Mouse (Mus musculus) hindbrain, embryonic 14.5 days (tissue): ENCODE data around the gene Ppp4r3a. TPM values are rescaled to one million over a fixed set of nuclear protein-coding genes. Genes with fewer than 3 reads are reported as not detected.
"Not testable (repeated sequence)": the region's sequence is repeated elsewhere in the genome, so short reads cannot be mapped to it uniquely, and the experiment has no call there.

Source experiments
- ATAC-seq: fragments of 200-750 bp; cut with Nextera tagmentation; 2 replicates; pipeline ENCODE4 v1.8.0; 2017; ENCODE audit warnings: moderate number of reproducible peaks, mild to moderate bottlenecking, moderate TSS enrichment, moderate library complexity; ENCODE audit not compliant: low FRiP score
- DNase-seq: peaks from one replicate; pipeline ENCODE4 v3.0.0-alpha.2; 2015; ENCODE audit warnings: low spot score
- H3K27ac ChIP-seq: fragments of 300-500 bp; sonication (generic); 2 replicates; pipeline ENCODE4 v1.5.1; 2014; ENCODE audit warnings: mild to moderate bottlenecking, moderate library complexity
- H3K27me3 ChIP-seq: fragments of 300-500 bp; sonication (generic); 2 replicates; pipeline ENCODE4 v1.6.1; 2014; ENCODE audit warnings: mild to moderate bottlenecking, low read length, mixed read lengths; ENCODE audit not compliant: control insufficient read depth, insufficient read depth
- H3K36me3 ChIP-seq: fragments of 300-500 bp; sonication (generic); replicated peaks from 2 replicates; pipeline ENCODE4 v1.6.1; 2014; ENCODE audit not compliant: control insufficient read depth, insufficient read depth
- H3K4me1 ChIP-seq: fragments of 300-500 bp; sonication (generic); replicated peaks from 2 replicates; pipeline ENCODE4 v1.6.1; 2014; ENCODE audit warnings: antibody characterized with exemption, low read length, mixed read lengths; ENCODE audit not compliant: control insufficient read depth, insufficient read depth
- H3K4me2 ChIP-seq: fragments of 300-500 bp; sonication (generic); replicated peaks from 2 replicates; pipeline ENCODE4 v1.6.1; 2014; ENCODE audit warnings: mild to moderate bottlenecking, moderate library complexity
- H3K4me3 ChIP-seq: fragments of 300-500 bp; sonication (generic); replicated peaks from 2 replicates; pipeline ENCODE4 v1.5.1; 2014; ENCODE audit warnings: mild to moderate bottlenecking, low read length
- H3K9ac ChIP-seq: fragments of 300-500 bp; sonication (generic); 2 replicates; pipeline ENCODE4 v1.6.1; 2014
- H3K9me3 ChIP-seq: fragments of 300-500 bp; sonication (generic); 2 replicates; pipeline ENCODE4 v1.6.1; 2016; ENCODE audit warnings: low read length; ENCODE audit not compliant: control insufficient read depth
- WGBS: fragments of 180-500 bp; shearing (Covaris S2); extraction: QIAGEN DNeasy Blood & Tissue Kit; methylation state at CpG from one replicate; pipeline ENCODE4 v1.1.7; 2014; 5-methylcytosine and 5-hydroxymethylcytosine counted together
- polyA plus RNA-seq: library from polyadenylated mRNA; unstranded; fragments of >200 nt; fragmentation: Nextera tagmentation; extraction: Ambion mirVana; gene quantifications from 2 replicates; pipeline ENCODE4 v1.2.1, GENCODE M21; 2014

Ppp4r3a gene
- 29.1 and 33.6 TPM in 2 replicates for polyA plus RNA-seq

GRCm38 (mm10) chr12:101083076-101083838 is at the start of gene Ppp4r3a:
Gene Ppp4r3a (minus strand): TSS chr12:101083702.
- peak; percentile 98 for DNase-seq
- peaks cover 30% of the 10 kb centered on the region for H3K4me1 ChIP-seq
- H3K4me3 ChIP-seq, result peak within 1 kb of the TSS; percentile 100
- no peaks in the 10 kb centered on the region for H3K27me3 ChIP-seq
- ATAC-seq, result peak; percentile 97
- WGBS, result under 1% methylated on average over 85 of the region's 90 CpGs
- peak within 1 kb of the TSS; percentile 99 for H3K9ac ChIP-seq
- H3K27ac ChIP-seq, result peak within 1 kb of the TSS; percentile 98
- peak within 1 kb of the TSS; percentile 82 for H3K4me2 ChIP-seq
- 0 out of 2 replicates have a peak, but pooled peaks cover 3% of the 10 kb centered on the region for H3K36me3 ChIP-seq
- no peaks in the 10 kb centered on the region for H3K9me3 ChIP-seq

- ATAC-seq (no peak; the same call in 1 of the 2 replicates), DNase-seq (peak; percentile 76)
- H3K27me3 ChIP-seq, result no peaks in the 10 kb centered on the region
These were observed 39.5 kb upstream of the Ppp4r3a start for GRCm38 (mm10) chr12:101123013-101123412.

GRCm38 (mm10) chr12:101122066-101122465 is 38.6 kb upstream of the Ppp4r3a start:
- H3K4me3 ChIP-seq, H3K4me1 ChIP-seq, ATAC-seq, H3K36me3 ChIP-seq, H3K4me2 ChIP-seq, DNase-seq, H3K27ac ChIP-seq, H3K9ac ChIP-seq, H3K9me3 ChIP-seq, H3K27me3 ChIP-seq: not testable (repeated sequence)
- WGBS, result 73% methylated on average over 4 of the region's 4 CpGs

More at GRCm38 (mm10) chr12:101123013-101123412, 39.5 kb upstream of the Ppp4r3a start:
- Histone ChIP-seq H3K9ac (no peak overlapping the region), H3K4me3 (no peak overlapping the region), H3K9me3 (no peaks in the 10 kb centered on the region), H3K27ac (no peak overlapping the region), H3K4me2 (no peak overlapping the region), H3K36me3 (no peaks in the 10 kb centered on the region), H3K4me1 (no peaks in the 10 kb centered on the region)
- 16% methylated on average over 1 of the region's 1 CpGs for WGBS

- not testable (repeated sequence) for H3K9me3 ChIP-seq, H3K4me1 ChIP-seq, H3K27ac ChIP-seq, H3K27me3 ChIP-seq, ATAC-seq, DNase-seq, H3K36me3 ChIP-seq, H3K9ac ChIP-seq, H3K4me2 ChIP-seq, H3K4me3 ChIP-seq
- WGBS, result 88% methylated on average over 3 of the region's 3 CpGs
These were observed 26.5 kb upstream of the Ppp4r3a start for GRCm38 (mm10) chr12:101109794-101110585.

GRCm38 (mm10) chr12:101107722-101108121 is 24.2 kb upstream of the Ppp4r3a start:
- no peak for ATAC-seq
- Histone ChIP-seq H3K27ac (no peak overlapping the region), H3K9ac (no peak overlapping the region), H3K4me2 (no peak overlapping the region), H3K27me3 (no peaks in the 10 kb centered on the region), H3K36me3 (no peaks in the 10 kb centered on the region), H3K9me3 (no peaks in the 10 kb centered on the region), H3K4me3 (no peak overlapping the region), H3K4me1 (no peaks in the 10 kb centered on the region)
- WGBS, result 96% methylated on average over 1 of the region's 1 CpGs
- no peak for DNase-seq

- Histone ChIP-seq H3K9me3 (no peaks in the 10 kb centered on the region), H3K27ac (no peak overlapping the region)
- DNase-seq, result no peak
These were observed 22.1 kb upstream of the Ppp4r3a start for GRCm38 (mm10) chr12:101105571-101105970.

GRCm38 (mm10) chr12:101102648-101103047 is 19.1 kb upstream of the Ppp4r3a start:
- DNase-seq (no peak), ATAC-seq (no peak)
- no peak overlapping the region for H3K4me3 ChIP-seq
- H3K27ac ChIP-seq, result no peak overlapping the region
- no peak overlapping the region for H3K4me2 ChIP-seq
- no peaks in the 10 kb centered on the region for H3K36me3 ChIP-seq
- no peaks in the 10 kb centered on the region for H3K4me1 ChIP-seq
- no peak overlapping the region for H3K9ac ChIP-seq
- WGBS, result 80% methylated on average over 3 of the region's 3 CpGs
- no peaks in the 10 kb centered on the region for H3K9me3 ChIP-seq
- H3K27me3 ChIP-seq, result no peaks in the 10 kb centered on the region

More at GRCm38 (mm10) chr12:101105571-101105970, 22.1 kb upstream of the Ppp4r3a start:
- ATAC-seq, result no peak
- 47% methylated on average over 5 of the region's 5 CpGs for WGBS
- H3K9ac ChIP-seq, result no peak overlapping the region
- no peak overlapping the region for H3K4me3 ChIP-seq
- no peaks in the 10 kb centered on the region for H3K4me1 ChIP-seq
- no peak overlapping the region for H3K4me2 ChIP-seq
- no peaks in the 10 kb centered on the region for H3K27me3 ChIP-seq
- no peaks in the 10 kb centered on the region for H3K36me3 ChIP-seq

GRCm38 (mm10) chr12:101093678-101094077 is 10.2 kb upstream of the Ppp4r3a start:
- not testable (repeated sequence) for H3K36me3 ChIP-seq, H3K27me3 ChIP-seq, H3K4me2 ChIP-seq, H3K27ac ChIP-seq, H3K9ac ChIP-seq, DNase-seq, H3K4me3 ChIP-seq, H3K9me3 ChIP-seq, H3K4me1 ChIP-seq, ATAC-seq
- 68% methylated on average over 3 of the region's 3 CpGs for WGBS

GRCm38 (mm10) chr12:101089955-101090354 is 6.5 kb upstream of the Ppp4r3a start:
- no peak for DNase-seq
- Histone ChIP-seq H3K27ac (no peak overlapping the region), H3K36me3 (no peaks in the 10 kb centered on the region), H3K4me2 (no peak overlapping the region), H3K27me3 (no peaks in the 10 kb centered on the region), H3K4me1 (peaks cover under 1% of the 10 kb centered on the region; the same call in 1 of the 2 replicates), H3K9ac (no peak overlapping the region), H3K9me3 (no peaks in the 10 kb centered on the region), H3K4me3 (no peak overlapping the region)
- ATAC-seq, result no peak
- WGBS, result 80% methylated on average over 1 of the region's 1 CpGs
